Mouse (Mus musculus) brain, embryonic 14.5 days (tissue): ENCODE data around the gene Mmd2. TPM values are rescaled to one million over a fixed set of nuclear protein-coding genes. Genes with fewer than 3 reads are reported as not detected.

Experiments
- DNase-seq: peaks from one replicate; pipeline ENCODE4 v3.0.0-alpha.2; 2011; ENCODE audit warnings: low read depth
- CTCF ChIP-seq: fragments of 200-500 bp; IDR thresholded peaks from 2 replicates; pipeline ENCODE4 v1.5.1; 2012; ENCODE audit warnings: inconsistent platforms, mild to moderate bottlenecking, moderate library complexity, borderline replicate concordance; ENCODE audit not compliant: insufficient read depth, insufficient read length; ENCODE audit errors: extremely low read depth
- POLR2A ChIP-seq: fragments of 200-500 bp; IDR thresholded peaks from 2 replicates; pipeline ENCODE4 v1.6.1; 2012; ENCODE audit warnings: mild to moderate bottlenecking, inconsistent platforms, borderline replicate concordance; ENCODE audit not compliant: poor library complexity, insufficient read depth, insufficient read length, severe bottlenecking; ENCODE audit errors: extremely low read depth
- polyA plus RNA-seq: library from polyadenylated mRNA; depleted of rRNA; stranded (reverse); fragments of >200 nt; gene quantifications from 2 replicates; pipeline ENCODE4 v1.2.3, GENCODE M21; 2012; rRNA removed

The Mmd2 gene
- polyA plus RNA-seq = 25.5 and 29.0 TPM in 2 replicates

GRCm38 (mm10) chr5:142608259-142608988 lies at the start of gene Mmd2:
Gene Mmd2 (minus strand): TSS chr5:142608800.
- TF ChIP-seq POLR2A (peak; percentile 22; the same call in 1 of the 2 replicates), CTCF (no peak)
- DNase-seq = peak; percentile 89

GRCm38 (mm10) chr5:142652266-142652665 lies 43.7 kb upstream of the Mmd2 start:
- DNase-seq = no peak
- TF ChIP-seq CTCF (no peak), POLR2A (no peak)

- DNase-seq = peak; percentile 26
Observed at GRCm38 (mm10) chr5:142650794-142651497, 42.3 kb upstream of the Mmd2 start.

GRCm38 (mm10) chr5:142650390-142650789 lies 41.8 kb upstream of the Mmd2 start:
- TF ChIP-seq CTCF (no peak), POLR2A (no peak)
- peak; percentile 13 for DNase-seq

More at GRCm38 (mm10) chr5:142650794-142651497, 42.3 kb upstream of the Mmd2 start:
- TF ChIP-seq POLR2A = no peak
- no peak for TF ChIP-seq CTCF

- TF ChIP-seq POLR2A (no peak), CTCF (no peak)
- DNase-seq = no peak
Observed at GRCm38 (mm10) chr5:142649460-142650050, 41.0 kb upstream of the Mmd2 start.

GRCm38 (mm10) chr5:142648162-142648561 lies 39.6 kb upstream of the Mmd2 start:
- TF ChIP-seq POLR2A (no peak), CTCF (no peak)
- DNase-seq = no peak

- DNase-seq = no peak
- TF ChIP-seq POLR2A (no peak), CTCF (no peak)
Observed at GRCm38 (mm10) chr5:142641331-142642051, 32.9 kb upstream of the Mmd2 start.

- TF ChIP-seq POLR2A = no peak
- no peak for TF ChIP-seq CTCF
- no peak for DNase-seq
Observed at GRCm38 (mm10) chr5:142640088-142640487, 31.5 kb upstream of the Mmd2 start.

- DNase-seq = no peak
- no peak for TF ChIP-seq CTCF
- no peak for TF ChIP-seq POLR2A
Observed at GRCm38 (mm10) chr5:142637823-142638222, 29.2 kb upstream of the Mmd2 start.

GRCm38 (mm10) chr5:142630224-142630623 lies 21.6 kb upstream of the Mmd2 start:
- peak; percentile 56 for DNase-seq
- TF ChIP-seq POLR2A (no peak), CTCF (no peak)

GRCm38 (mm10) chr5:142629663-142630025 lies 21.0 kb upstream of the Mmd2 start:
- DNase-seq = no peak
- TF ChIP-seq POLR2A (no peak; the same call in 1 of the 2 replicates), CTCF (no peak)
